Mouse (Mus musculus) small intestine, adult 2 months (tissue): ENCODE measurements around the gene Arl4c. TPM values are rescaled to one million over a fixed set of nuclear protein-coding genes. Genes with fewer than 3 reads are reported as not detected.

Experiments used
- H3K27ac ChIP-seq: fragments of 200-500 bp; 2 replicates; pipeline ENCODE4 v1.5.1; 2012; ENCODE audit warnings: low read depth, low read length, control low read depth, inconsistent platforms; ENCODE audit not compliant: insufficient read depth
- H3K27me3 ChIP-seq: fragments of 200-500 bp; 2 replicates; pipeline ENCODE4 v1.6.1; 2012; ENCODE audit warnings: mild to moderate bottlenecking, moderate library complexity, low read length, inconsistent platforms; ENCODE audit not compliant: control insufficient read depth, insufficient read depth
- H3K36me3 ChIP-seq: fragments of 200-500 bp; 2 replicates; pipeline ENCODE4 v1.6.1; 2012; ENCODE audit warnings: mild to moderate bottlenecking, low read length, control low read depth, inconsistent platforms; ENCODE audit not compliant: control insufficient read depth, insufficient read depth
- H3K4me1 ChIP-seq: fragments of 200-500 bp; 2 replicates; pipeline ENCODE4 v1.6.1; 2012; ENCODE audit warnings: low read length, inconsistent platforms, mixed read lengths; ENCODE audit not compliant: control insufficient read depth, insufficient read depth, insufficient read length
- H3K4me3 ChIP-seq: fragments of 200-500 bp; 2 replicates; pipeline ENCODE4 v1.5.1; 2012; ENCODE audit warnings: low read depth, mild to moderate bottlenecking, control low read depth, inconsistent platforms, low read length, moderate library complexity
- CTCF ChIP-seq: fragments of 200-500 bp; IDR thresholded peaks from 2 replicates; pipeline ENCODE4 v1.5.1; 2012; ENCODE audit warnings: low read depth, mild to moderate bottlenecking, control low read depth, inconsistent platforms, low read length, moderate library complexity, mixed read lengths; ENCODE audit not compliant: insufficient replicate concordance, insufficient read length; ENCODE audit errors: extremely low read depth
- POLR2A ChIP-seq: fragments of 200-500 bp; IDR thresholded peaks from 2 replicates; pipeline ENCODE4 v1.6.1; 2012; ENCODE audit warnings: low read depth, mild to moderate bottlenecking, control low read depth, inconsistent platforms, low read length, moderate library complexity
- WGBS: fragments of 180-500 bp; shearing (Covaris S2); methylation state at CpG from one replicate; pipeline ENCODE4 v1.1.7; 2018; 5-methylcytosine and 5-hydroxymethylcytosine counted together
- polyA plus RNA-seq: library from polyadenylated mRNA; depleted of rRNA; stranded (reverse); fragments of >200 nt; gene quantifications from 2 replicates; pipeline ENCODE4 v1.2.3, GENCODE M21; 2012

Arl4c gene
- polyA plus RNA-seq, 1 experiment, result 6.5 TPM

- Histone ChIP-seq H3K36me3 (no peaks in the 10 kb centered on the region), H3K27me3 (no peaks in the 10 kb centered on the region), H3K4me3 (peak overlapping the region; percentile 86), H3K27ac (peak overlapping the region; percentile 19; the same call in 1 of the 2 replicates), H3K4me1 (peaks cover 11% of the 10 kb centered on the region)
- TF ChIP-seq CTCF, result no peak
- no peak for TF ChIP-seq POLR2A
- under 1% methylated on average over 78 of the region's 78 CpGs for WGBS
Observed at GRCm38 (mm10) chr1:88700961-88701861, 810 bp downstream of the Arl4c start.

DNA sequence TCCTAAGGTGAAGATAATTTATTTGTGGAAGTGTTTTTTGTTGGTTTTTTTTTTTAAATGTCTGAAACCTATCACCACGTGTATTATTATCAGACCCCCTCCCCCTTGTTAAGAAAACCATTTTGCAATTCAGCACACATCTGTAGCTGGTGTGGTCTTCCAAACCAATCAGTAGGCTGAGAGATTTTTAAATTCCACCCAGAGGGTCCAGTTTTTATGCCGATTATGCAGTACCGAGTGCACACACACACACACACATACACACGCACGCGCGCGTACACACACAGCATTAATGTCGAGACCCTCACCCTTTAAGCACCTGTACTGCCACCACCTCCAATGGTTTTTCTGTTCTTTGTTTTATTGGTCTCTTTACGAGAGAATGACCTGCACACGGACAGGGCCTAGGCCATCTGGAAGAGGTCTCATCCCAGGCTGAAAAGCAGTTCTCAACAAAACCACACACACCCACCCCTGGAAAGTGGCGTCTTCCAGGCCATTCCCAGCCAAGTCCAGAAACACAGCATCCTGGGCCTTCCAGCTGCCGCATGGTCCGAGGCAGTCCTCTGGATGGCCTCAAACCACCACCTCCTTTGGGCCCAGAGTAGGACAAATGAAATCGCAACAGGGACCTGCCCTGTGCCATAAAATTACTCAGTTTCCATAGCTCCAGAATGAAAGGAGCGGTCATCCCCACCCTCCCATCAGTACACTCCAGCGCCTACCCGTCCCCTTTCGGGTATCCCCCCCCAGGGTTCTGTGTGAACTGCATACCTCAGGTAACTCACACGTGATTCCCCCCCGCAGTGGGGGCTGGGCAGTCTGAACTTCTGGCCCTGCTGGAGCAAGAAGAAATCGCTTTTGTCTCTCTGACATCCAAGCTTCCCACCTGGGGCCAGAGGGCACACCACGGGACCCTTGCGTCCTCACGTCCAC lies 1.9 kb downstream of the Arl4c start:
- TF ChIP-seq POLR2A (no peak), CTCF (no peak)
- H3K4me1 ChIP-seq, result peaks cover 11% of the 10 kb centered on the region
- 24% methylated on average over 25 of the region's 25 CpGs for WGBS
- no peaks in the 10 kb centered on the region for H3K36me3 ChIP-seq
- no peak overlapping the region for H3K27ac ChIP-seq
- H3K27me3 ChIP-seq, result no peaks in the 10 kb centered on the region
- peak overlapping the region; percentile 86 for H3K4me3 ChIP-seq

- no peak overlapping the region for H3K27ac ChIP-seq
- H3K27me3 ChIP-seq, result no peaks in the 10 kb centered on the region
- no peak overlapping the region for H3K4me3 ChIP-seq
- no peak for TF ChIP-seq CTCF
- TF ChIP-seq POLR2A, result no peak
- peaks cover 11% of the 10 kb centered on the region for H3K4me1 ChIP-seq
- WGBS, result 21% methylated on average over 5 of the region's 5 CpGs
- no peaks in the 10 kb centered on the region for H3K36me3 ChIP-seq
Observed at GRCm38 (mm10) chr1:88699401-88699800, 2.6 kb downstream of the Arl4c start.

DNA sequence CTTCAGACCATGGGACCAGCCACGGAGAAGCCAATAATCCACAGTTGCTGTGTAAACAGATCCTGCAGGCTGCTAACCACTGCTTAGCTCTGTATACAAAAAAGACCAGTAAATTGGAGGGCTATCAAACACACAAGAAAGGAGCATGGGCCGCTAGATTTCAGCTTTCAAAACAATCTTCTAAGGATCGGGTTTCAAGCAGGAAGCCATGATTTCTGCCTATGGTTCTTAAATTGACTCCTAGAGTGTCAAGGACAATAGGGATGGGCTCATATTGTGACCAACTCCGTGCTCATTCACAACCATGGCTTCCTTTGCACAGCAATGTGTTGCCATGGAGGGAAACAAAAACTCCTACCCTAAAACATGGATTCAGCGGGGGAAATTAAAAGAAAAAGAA lies 3.1 kb downstream of the Arl4c start:
- Histone ChIP-seq H3K27me3 (no peaks in the 10 kb centered on the region), H3K36me3 (no peaks in the 10 kb centered on the region), H3K4me1 (peaks cover 11% of the 10 kb centered on the region), H3K4me3 (no peak overlapping the region), H3K27ac (no peak overlapping the region)
- no peak for TF ChIP-seq POLR2A
- TF ChIP-seq CTCF, result no peak
- WGBS, result 32% methylated on average over 5 of the region's 5 CpGs

GRCm38 (mm10) chr1:88698131-88698530 lies 3.9 kb downstream of the Arl4c start:
- no peak for TF ChIP-seq POLR2A
- no peak for TF ChIP-seq CTCF
- H3K27ac ChIP-seq, result no peak overlapping the region
- H3K36me3 ChIP-seq, result no peaks in the 10 kb centered on the region
- no peak overlapping the region for H3K4me3 ChIP-seq
- WGBS, result 83% methylated on average over 6 of the region's 6 CpGs
- peaks cover 11% of the 10 kb centered on the region for H3K4me1 ChIP-seq
- no peaks in the 10 kb centered on the region for H3K27me3 ChIP-seq

GRCm38 (mm10) chr1:88696408-88696807 lies 5.6 kb downstream of the Arl4c start:
- Histone ChIP-seq H3K4me3 (no peak overlapping the region), H3K4me1 (peaks cover 6% of the 10 kb centered on the region), H3K27me3 (no peaks in the 10 kb centered on the region), H3K27ac (no peak overlapping the region), H3K36me3 (no peaks in the 10 kb centered on the region)
- TF ChIP-seq POLR2A (no peak), CTCF (no peak)
- WGBS, result 89% methylated on average over 4 of the region's 4 CpGs

- 86% methylated on average over 10 of the region's 10 CpGs for WGBS
- no peak overlapping the region for H3K27ac ChIP-seq
- no peak overlapping the region for H3K4me3 ChIP-seq
- no peaks in the 10 kb centered on the region for H3K4me1 ChIP-seq
- no peaks in the 10 kb centered on the region for H3K36me3 ChIP-seq
- no peaks in the 10 kb centered on the region for H3K27me3 ChIP-seq
- TF ChIP-seq POLR2A (no peak), CTCF (no peak)
Observed at GRCm38 (mm10) chr1:88694353-88694752, 7.7 kb downstream of the Arl4c start.
